Mouse (Mus musculus) spleen, postnatal 4 days (tissue): ENCODE results near the gene Map2k3.

ENCODE experiments used
- DNase-seq, 2 experiments: peaks; one replicate each; pipeline ENCODE4 v3.0.0; 2022; ENCODE audit warnings: low spot score in 2 of 2

Gene Map2k3

GRCm38 (mm10) chr11:60955621-60956383, 24.0 kb downstream of the Map2k3 start:
- DNase-seq, result no peak

- no peak for DNase-seq
These were observed 27.1 kb downstream of the Map2k3 start for GRCm38 (mm10) chr11:60958948-60959347.

DNA sequence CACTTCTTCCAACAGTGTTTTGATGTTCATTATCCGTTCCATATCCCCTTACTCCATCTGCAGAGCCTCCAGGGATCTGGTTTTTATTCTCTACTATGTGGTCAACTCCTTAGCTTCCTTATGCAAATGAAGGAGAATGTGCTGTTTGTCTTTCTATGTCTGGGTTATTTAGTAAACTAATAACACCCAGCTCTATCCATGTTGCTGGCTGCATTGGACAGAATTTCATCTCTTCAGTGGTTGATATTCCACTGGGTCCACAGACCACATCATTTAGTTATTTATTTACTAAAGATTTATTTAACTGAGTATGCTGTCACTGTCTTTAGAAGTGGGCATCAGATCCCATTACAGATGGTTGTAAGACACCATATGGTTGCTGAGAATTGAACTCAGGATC, 29.3 kb downstream of the Map2k3 start:
- DNase-seq, result no peak

DNA sequence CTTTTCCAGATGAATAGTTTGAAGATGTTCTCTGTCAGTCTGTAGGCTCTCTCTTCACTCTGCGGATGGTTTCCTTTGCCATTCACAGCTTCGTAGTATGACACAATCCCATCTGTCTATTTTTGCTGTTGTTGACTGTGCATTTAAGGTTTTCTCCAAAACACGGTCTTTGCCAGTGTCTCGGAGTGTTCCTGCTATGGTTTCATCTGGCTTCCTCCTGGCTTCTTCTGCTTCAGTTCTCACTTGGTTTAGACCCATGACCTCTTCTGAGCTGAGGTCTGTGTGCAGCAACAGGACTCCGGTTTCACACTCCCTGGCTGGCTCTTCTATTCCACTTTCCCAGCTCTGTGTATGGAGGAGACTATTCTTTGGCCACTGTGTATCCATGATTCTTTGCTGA, 30.9 kb downstream of the Map2k3 start:
- DNase-seq, result no peak

DNA sequence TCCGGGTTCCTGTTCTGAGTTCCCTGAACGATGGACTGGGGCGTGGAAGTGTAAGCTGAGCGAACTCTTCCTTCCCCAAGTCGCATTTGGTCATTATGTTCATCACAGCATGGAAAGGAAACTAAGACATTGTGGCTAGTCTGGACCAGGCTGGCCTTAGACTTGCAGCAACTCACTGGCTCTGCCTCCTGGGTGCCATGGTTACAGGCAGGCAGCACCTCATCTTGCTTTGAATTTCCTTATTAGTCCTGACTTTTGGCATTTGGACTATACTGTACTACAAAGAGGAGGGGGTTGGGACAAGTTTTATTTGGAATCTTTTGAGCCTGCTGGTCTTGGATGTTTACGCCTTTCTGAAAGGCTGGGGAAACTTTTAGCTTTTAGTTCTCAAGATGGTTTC, 35.1 kb downstream of the Map2k3 start:
- DNase-seq, result no peak

DNA sequence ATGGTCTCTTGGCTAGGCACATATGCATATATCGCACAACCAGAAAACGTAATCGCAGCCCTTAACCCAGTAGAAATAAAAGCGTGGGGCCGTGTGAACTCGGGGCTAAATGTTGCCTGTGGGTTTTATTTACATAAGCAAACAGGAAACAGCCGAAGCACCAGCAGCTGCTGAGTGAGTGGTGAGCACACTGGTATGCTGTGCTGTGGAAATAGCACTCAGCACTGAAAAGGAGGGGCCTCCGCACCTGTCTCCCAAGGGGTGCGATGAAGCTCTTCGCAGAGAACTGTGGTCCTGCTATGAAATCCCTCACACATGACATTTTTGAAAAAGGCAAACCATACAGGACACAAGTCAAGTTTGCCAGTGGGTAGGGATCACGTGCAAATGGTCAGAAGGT, 43.3 kb downstream of the Map2k3 start:
- DNase-seq, result no peak

- no peak for DNase-seq
These were observed 44.4 kb downstream of the Map2k3 start for GRCm38 (mm10) chr11:60976234-60976633.

DNA sequence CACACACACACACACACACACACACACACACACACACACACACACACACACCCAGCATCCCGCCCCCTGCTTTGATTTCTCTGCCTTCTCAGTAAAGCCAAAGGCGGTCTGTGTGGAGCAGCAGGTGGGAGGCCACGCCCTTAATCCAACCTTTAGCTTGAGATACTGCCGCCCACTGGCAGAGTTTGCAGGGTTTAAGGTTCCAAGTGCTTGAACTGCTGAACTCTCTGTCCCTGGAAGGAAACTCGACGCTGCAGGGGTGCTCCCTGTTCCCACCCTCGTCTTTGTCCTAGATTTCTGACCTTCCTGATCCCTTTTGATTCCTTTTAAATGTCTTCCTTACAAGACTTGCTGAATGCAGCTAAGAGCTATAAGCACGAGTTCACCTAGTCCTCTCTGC, 44.9 kb downstream of the Map2k3 start:
- no peak for DNase-seq

DNA sequence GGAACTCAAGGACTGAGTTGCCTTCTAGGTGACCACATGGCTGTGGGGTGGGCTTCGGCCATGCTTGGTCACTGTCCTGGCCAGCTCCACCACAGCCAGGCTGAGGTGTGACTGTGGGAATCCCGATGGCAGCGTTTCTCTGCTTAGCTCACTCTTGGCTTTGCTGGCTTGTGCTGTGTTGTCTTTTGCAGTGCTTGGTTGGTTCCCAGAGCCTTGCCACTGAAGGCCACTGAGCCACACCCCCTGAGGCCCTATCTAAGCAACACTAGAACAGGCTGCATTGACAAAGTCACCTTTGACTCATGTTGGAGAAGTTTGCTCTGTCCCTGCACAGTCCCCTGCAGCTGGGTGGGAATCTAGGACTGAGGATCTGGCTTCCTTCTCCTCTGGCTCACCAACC, 45.3 kb downstream of the Map2k3 start:
- DNase-seq, result no peak

DNA sequence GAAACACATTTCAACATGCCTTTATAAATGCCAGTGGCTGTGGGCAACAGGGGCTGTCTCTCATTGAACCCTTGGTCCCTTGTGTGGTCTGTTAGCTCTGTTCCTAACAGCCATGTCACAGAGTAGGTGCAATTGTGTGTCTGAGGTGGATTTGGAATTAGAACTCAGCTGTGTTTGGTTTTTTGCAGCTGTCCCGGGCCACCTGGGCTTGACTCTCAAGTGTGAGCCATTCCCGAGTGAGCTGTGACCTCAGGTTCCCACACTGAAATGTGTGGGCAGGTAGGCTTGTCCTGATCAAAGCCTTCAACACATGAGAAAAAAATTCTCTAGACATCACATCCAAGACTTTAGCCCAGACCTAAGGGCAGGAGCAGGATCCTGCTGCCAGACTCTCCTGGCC, 46.8 kb downstream of the Map2k3 start:
- no peak for DNase-seq

- no peak for DNase-seq
These were observed 48.0 kb downstream of the Map2k3 start for GRCm38 (mm10) chr11:60979788-60980187.

DNA sequence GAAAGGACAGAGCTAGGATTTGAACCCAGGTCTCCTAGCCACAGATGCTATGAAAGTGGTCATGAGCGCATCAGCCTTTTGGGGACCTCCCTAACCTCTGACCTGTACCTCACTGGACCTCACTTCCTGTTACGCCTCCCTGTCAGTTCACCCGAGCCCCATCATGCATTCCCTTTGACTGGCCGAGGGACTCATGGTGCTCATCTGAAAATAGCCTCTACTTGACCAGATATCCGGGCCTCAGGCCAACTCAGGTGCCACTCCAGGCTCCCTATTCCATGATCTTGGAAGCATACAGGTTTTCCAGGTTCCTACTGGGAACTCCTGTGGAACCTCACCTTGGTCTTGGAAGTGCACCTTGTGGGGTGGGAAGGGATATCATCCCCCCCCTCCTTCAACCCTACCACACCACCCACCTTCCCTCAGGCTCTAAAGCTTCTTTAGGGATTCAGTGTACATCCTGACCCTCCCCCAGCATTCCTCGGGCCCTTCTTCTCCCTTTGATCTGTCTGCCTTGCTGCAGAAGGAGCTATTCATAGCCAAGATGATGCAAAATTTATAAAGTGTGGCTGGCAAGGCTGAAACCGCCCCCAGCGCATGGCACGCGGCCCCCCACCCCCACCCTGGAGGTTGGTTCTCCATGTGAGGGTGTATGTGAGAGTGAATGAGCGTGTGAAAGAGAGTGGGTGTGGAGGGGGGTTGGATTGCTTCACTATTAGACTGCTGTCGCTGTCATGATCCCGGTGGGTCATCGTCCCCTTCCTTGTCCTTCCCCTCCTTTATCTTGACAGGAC, 50.1 kb downstream of the Map2k3 start:
- DNase-seq, result no peak

DNA sequence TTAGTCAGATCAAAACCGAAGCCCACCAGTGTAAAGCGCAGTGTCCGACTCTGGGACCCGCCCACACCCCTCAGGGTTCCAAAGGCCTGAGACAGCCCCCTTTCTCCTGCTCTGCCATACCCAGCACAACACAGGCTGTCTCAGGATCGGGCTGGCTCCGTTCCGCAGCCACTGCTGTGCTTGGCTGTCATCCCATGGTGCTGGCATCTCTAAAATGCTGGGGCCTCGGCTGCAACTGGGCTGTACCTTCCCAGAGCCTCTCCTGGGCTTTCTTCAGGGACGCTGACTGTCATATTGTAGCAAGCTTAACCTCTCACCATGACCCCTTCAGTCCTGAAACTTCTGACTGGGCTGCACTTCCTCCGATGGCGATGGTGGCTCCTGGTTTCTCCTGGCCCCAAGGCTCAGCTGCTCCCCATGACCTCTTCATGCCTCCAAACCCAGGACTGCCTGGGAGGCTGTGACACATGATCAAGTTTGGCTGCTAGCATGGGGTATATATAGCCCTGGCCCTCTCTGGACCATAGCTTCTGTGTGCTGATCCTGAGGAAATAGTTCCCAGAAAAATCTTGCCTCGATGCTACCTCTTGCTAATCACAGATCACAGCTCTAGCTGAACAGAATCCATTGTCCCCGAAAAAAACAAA, 53.2 kb downstream of the Map2k3 start:
- no peak for DNase-seq

GRCm38 (mm10) chr11:60990428-60990827, 58.6 kb downstream of the Map2k3 start:
- DNase-seq, result no peak
